Mouse (Mus musculus): Measurements from ENCODE around the gene Asic2. TPM values are rescaled to one million over a fixed set of nuclear protein-coding genes. Genes with fewer than 3 reads are reported as not detected.

Gene Asic2
- polyA plus RNA-seq, 1 experiment = not detected

DNA sequence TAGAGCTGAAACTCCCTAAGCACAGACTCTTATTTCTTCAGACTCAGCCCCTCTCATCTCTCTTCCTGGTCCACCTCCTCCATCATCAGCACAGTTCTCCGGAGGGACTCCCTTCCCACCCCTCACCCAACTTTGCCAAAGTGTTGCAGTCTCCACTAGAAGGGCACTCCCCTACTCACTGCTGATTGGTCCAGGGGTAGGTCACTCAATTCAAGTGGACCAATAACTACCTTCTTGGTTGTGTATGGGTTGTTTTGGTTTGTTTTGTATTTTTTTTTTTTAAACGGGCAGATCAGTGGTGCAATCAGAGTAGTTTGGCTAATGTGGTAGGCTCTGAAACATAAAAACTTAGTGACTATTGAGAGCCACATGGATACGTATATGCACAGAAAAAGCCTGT lies 1002.2 kb downstream of the Asic2 start:
- Histone ChIP-seq H3K9me3 (ENCODE audit: control insufficient read depth, low read length) (no peaks in the 10 kb centered on the region), H3K36me3 (ENCODE audit: control insufficient read depth) (no peaks in the 10 kb centered on the region), H3K4me3 (replicated peaks) (no peak overlapping the region), H3K27me3 (ENCODE audit: control insufficient read depth) (no peaks in the 10 kb centered on the region), H3K4me1 (ENCODE audit: control insufficient read depth) (no peaks in the 10 kb centered on the region)
- no peak for TF ChIP-seq TAL1 (IDR thresholded peaks at IDR 0.05; ENCODE audit: low read length)
- TF ChIP-seq GATA1 (IDR thresholded peaks at IDR 0.05; ENCODE audit: low read length) = no peak

DNA sequence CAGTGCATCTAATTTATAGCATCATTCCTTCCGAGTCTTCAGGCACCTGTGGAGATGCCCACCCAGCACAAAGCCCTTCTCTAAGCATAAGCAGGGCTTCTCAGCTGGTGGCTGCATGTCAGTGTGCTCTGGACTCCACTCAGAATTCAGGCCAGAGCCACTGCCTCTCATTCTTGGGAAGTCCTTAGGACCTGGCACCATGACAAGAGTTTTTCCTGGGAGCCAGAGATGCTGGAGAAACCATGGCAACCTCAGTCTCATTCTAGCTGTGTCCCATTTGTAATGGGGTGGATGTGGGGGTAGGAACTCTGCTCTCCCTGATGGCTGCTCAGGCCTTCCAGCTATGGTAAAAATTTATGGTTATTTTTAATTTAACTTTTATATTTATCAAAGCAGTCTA lies 1006.9 kb downstream of the Asic2 start:
- H3K9me3 ChIP-seq (ENCODE audit: control insufficient read depth, low read length) = no peaks in the 10 kb centered on the region
- H3K27me3 ChIP-seq (ENCODE audit: control insufficient read depth) = peaks cover 14% of the 10 kb centered on the region; the same call in 1 of the 2 replicates
- no peak overlapping the region for H3K4me3 ChIP-seq (replicated peaks)

DNA sequence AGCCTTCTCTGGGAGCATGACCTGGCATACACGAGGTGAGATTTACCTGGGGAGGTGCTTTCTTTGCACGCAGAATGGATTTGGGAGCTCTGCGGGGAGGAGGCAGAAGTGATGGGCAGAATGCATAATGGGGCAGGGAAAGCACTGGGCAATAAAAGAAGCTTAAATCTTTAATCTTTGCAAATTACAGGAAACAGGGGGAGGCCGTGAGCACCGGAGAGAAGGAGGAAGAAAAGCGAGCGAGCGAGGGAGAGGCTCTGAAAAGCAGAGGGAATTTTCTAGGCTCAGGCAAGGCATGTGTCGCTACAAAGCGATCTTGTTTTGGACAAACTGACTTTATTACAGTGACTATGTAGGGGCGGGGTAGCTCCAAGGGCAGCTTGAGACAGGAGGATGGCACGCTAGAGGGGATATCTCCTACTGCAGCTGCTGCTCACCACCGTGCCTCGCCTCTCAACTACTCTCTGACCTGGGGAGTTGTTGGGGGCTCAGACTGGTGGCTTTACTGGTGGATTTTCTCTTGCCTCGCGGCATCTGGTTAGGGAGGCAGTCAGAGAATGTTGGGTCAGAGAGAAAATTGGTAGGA lies 1010.1 kb downstream of the Asic2 start:
- no peaks in the 10 kb centered on the region for H3K36me3 ChIP-seq (ENCODE audit: control insufficient read depth)
- no peaks in the 10 kb centered on the region for H3K4me1 ChIP-seq (ENCODE audit: control insufficient read depth)
- peaks cover 14% of the 10 kb centered on the region; the same call in 1 of the 2 replicates for H3K27me3 ChIP-seq (ENCODE audit: control insufficient read depth)
- H3K4me3 ChIP-seq (replicated peaks) = no peak overlapping the region
- no peak for TF ChIP-seq GATA1 (IDR thresholded peaks at IDR 0.05; ENCODE audit: low read length)
- no peak for TF ChIP-seq TAL1 (IDR thresholded peaks at IDR 0.05; ENCODE audit: low read length)
- no peaks in the 10 kb centered on the region for H3K9me3 ChIP-seq (ENCODE audit: control insufficient read depth, low read length)

More for the DNA sequence above, 1006.9 kb downstream of the Asic2 start:
- no peaks in the 10 kb centered on the region for H3K4me1 ChIP-seq (ENCODE audit: control insufficient read depth)
- H3K36me3 ChIP-seq (ENCODE audit: control insufficient read depth) = no peaks in the 10 kb centered on the region
- TF ChIP-seq GATA1 (IDR thresholded peaks at IDR 0.05; ENCODE audit: low read length) (no peak), TAL1 (IDR thresholded peaks at IDR 0.05; ENCODE audit: low read length) (no peak)

DNA sequence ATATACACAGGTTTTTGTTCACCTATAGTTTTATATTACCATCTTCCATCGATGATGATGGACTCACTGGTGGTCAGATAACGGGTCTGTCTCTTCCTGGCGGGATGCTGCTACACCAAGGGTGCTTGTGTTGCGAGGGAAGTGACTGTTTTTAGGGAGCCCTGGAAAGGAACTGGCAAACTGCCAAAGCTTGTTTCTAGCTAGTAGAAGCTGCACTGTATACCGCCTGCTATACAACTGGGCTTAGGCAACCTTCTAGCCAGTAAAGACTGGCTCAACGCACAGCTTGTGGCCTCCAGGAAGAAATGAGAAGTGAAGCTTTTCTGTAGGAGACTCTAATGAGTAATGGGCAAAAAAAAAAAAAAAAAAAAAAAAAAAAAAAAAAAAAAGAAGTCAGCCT lies 1012.3 kb downstream of the Asic2 start:
- Histone ChIP-seq H3K36me3 (ENCODE audit: control insufficient read depth) (no peaks in the 10 kb centered on the region), H3K4me1 (ENCODE audit: control insufficient read depth) (peaks cover 1% of the 10 kb centered on the region; the same call in 1 of the 2 replicates), H3K27me3 (ENCODE audit: control insufficient read depth) (peaks cover 14% of the 10 kb centered on the region; the same call in 1 of the 2 replicates), H3K4me3 (replicated peaks) (no peak overlapping the region), H3K9me3 (ENCODE audit: control insufficient read depth, low read length) (no peaks in the 10 kb centered on the region)
- TF ChIP-seq TAL1 (IDR thresholded peaks at IDR 0.05; ENCODE audit: low read length) (no peak), GATA1 (IDR thresholded peaks at IDR 0.05; ENCODE audit: low read length) (no peak)

DNA sequence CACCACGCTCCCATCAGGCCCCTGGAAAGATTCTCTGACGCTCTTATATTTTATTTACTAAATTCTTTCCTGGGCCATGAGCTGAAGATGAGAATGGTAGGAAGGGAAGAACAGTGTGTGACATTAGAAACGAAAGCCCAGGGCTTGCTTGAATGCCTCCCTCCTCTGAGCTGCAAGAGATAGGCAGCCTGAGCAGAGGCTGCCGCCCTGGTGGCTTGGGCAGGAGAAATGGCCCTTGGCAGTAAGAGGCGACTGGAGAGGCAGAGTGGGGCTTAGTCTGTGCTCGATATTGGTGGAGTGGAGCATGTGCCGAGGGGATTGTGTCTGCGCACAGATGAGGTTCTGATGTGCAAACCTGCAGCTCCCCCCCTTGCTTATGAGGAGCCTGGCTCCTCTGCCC lies 1014.1 kb downstream of the Asic2 start:
- H3K36me3 ChIP-seq (ENCODE audit: control insufficient read depth) = no peaks in the 10 kb centered on the region
- H3K4me1 ChIP-seq (ENCODE audit: control insufficient read depth) = peaks cover 5% of the 10 kb centered on the region; the same call in 1 of the 2 replicates
- no peaks in the 10 kb centered on the region for H3K9me3 ChIP-seq (ENCODE audit: control insufficient read depth, low read length)
- no peak overlapping the region for H3K4me3 ChIP-seq (replicated peaks)
- TF ChIP-seq TAL1 (IDR thresholded peaks at IDR 0.05; ENCODE audit: low read length) (no peak), GATA1 (IDR thresholded peaks at IDR 0.05; ENCODE audit: low read length) (no peak)
- peaks cover 14% of the 10 kb centered on the region; the same call in 1 of the 2 replicates for H3K27me3 ChIP-seq (ENCODE audit: control insufficient read depth)

DNA sequence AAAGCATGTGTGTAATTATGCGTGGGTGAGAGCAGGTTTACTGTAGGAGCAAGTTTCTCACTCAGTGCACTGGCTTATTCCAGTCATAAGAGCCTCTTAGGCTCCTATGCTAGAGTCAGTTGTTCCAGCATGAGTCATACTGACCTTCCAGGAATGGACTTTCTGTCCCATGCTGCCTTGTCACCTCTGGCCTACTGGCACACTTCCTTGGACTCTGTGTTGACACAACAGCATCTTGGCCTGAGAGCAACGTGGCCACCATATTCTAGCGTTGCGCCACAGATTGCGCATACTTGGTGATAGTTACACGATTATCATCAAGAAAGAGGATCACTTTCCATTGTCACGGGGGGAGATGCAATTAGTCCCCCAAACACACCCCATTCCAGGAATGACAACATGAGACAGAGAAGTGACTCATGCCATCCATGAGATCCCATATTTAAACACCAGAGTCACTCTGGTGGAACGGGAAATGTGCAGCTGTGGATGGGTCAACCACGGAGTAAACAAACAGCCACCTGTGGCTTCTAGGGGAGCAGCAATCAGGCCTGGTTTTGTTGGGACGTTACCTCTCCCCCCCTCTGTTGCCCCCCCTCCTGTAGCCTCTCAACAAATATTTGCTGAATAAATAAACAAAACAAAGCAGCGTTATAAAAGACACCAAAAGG lies 1019.1 kb downstream of the Asic2 start:
- Histone ChIP-seq H3K4me3 (replicated peaks) (no peak overlapping the region), H3K4me1 (ENCODE audit: control insufficient read depth) (peaks cover 5% of the 10 kb centered on the region; the same call in 1 of the 2 replicates), H3K9me3 (ENCODE audit: control insufficient read depth, low read length) (no peaks in the 10 kb centered on the region), H3K27me3 (ENCODE audit: control insufficient read depth) (no peaks in the 10 kb centered on the region), H3K36me3 (ENCODE audit: control insufficient read depth) (no peaks in the 10 kb centered on the region)
- TF ChIP-seq GATA1 (IDR thresholded peaks at IDR 0.05; ENCODE audit: low read length) = no peak

DNA sequence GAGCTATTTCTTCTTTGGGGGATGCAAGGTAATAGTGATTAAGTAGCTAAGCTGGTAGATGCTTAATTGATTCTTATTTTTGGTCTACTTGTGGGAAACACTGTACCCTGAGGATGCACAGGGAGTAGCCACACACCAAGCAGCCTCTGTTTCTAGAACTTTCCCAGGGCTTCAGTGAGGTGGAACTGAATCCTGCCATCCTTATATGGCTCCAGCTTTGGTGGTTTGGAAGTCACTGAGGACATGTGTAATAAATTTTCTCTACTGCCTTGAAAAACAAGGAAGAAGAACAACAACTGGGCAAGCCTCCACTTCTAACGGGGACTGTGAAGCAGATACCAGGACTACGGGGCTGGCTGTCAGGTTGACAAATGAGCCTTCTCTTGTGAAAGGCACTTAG lies 1020.2 kb downstream of the Asic2 start:
- Histone ChIP-seq H3K36me3 (ENCODE audit: control insufficient read depth) (no peaks in the 10 kb centered on the region), H3K27me3 (ENCODE audit: control insufficient read depth) (no peaks in the 10 kb centered on the region), H3K4me1 (ENCODE audit: control insufficient read depth) (peaks cover 5% of the 10 kb centered on the region; the same call in 1 of the 2 replicates), H3K4me3 (replicated peaks) (no peak overlapping the region), H3K9me3 (ENCODE audit: control insufficient read depth, low read length) (no peaks in the 10 kb centered on the region)
- TF ChIP-seq GATA1 (IDR thresholded peaks at IDR 0.05; ENCODE audit: low read length) (no peak), TAL1 (IDR thresholded peaks at IDR 0.05; ENCODE audit: low read length) (no peak)

DNA sequence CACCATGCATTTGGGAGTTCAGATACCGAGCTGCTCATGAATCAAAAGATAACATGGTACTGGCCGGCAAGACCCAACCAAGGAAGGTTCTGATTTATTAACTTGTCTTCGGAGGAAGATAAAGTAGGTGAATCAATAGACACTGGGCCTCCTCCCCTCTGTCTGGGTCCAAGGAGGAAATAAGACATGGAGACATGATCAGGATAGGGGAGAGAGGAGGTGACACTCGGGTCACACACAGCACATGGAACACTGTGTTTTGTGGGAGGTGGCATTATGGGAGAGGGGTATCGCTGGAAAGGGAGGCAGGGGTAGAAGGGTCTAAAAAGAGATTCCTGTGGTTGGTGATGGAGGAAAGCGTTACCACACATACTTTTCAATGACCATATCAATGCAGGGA lies 1022.1 kb downstream of the Asic2 start:
- TF ChIP-seq TAL1 (IDR thresholded peaks at IDR 0.05; ENCODE audit: low read length) (no peak), GATA1 (IDR thresholded peaks at IDR 0.05; ENCODE audit: low read length) (no peak)
- H3K9me3 ChIP-seq (ENCODE audit: control insufficient read depth, low read length) = no peaks in the 10 kb centered on the region
- H3K4me3 ChIP-seq (replicated peaks) = no peak overlapping the region

DNA sequence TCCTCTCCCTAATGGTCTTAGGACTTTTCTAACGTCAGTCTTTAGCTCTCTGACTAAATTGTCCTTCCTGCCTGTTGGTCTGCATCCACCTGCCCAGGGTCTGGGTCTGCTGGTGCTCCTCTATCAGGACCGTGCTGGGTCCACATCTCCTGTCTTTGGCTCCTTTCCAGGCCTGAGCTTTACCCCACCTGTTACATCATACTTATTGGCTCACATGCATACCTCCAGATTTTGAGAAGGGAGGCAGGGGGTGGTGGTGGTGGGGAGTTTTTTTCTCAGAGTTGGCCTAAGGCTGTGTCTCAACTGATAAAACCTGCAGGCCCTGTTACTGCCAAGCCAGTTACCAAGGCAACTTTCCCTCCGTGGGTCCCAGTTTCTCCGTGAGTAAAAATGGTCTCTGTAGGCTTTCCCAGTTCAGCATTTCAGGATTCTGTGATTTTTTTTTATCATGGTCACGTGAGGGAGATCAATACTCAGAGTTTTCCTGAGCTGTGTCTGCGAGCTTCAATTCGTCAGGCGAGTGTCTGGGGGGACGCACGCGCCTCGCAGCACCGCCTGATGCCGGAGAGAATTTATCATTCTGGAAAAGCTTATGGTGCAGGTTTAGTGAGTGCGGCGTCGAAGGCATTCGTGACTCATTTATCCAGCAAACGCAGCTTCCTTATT lies 1044.8 kb downstream of the Asic2 start:
- Histone ChIP-seq H3K27me3 (ENCODE audit: control insufficient read depth) (no peaks in the 10 kb centered on the region), H3K9me3 (ENCODE audit: control insufficient read depth, low read length) (no peaks in the 10 kb centered on the region), H3K4me3 (replicated peaks) (no peak overlapping the region), H3K4me1 (ENCODE audit: control insufficient read depth) (no peaks in the 10 kb centered on the region), H3K36me3 (ENCODE audit: control insufficient read depth) (no peaks in the 10 kb centered on the region)
- no peak for TF ChIP-seq TAL1 (IDR thresholded peaks at IDR 0.05; ENCODE audit: low read length)
- TF ChIP-seq GATA1 (IDR thresholded peaks at IDR 0.05; ENCODE audit: low read length) = no peak

More for the DNA sequence above, 1022.1 kb downstream of the Asic2 start:
- no peaks in the 10 kb centered on the region for H3K27me3 ChIP-seq (ENCODE audit: control insufficient read depth)
- H3K4me1 ChIP-seq (ENCODE audit: control insufficient read depth) = peaks cover 5% of the 10 kb centered on the region; the same call in 1 of the 2 replicates
- H3K36me3 ChIP-seq (ENCODE audit: control insufficient read depth) = no peaks in the 10 kb centered on the region
